Mouse (Mus musculus) heart, adult 18-20 months (tissue): ENCODE measurements at regions not wholly inside any gene's neighbourhood (a gene's known extent, or its start where the extent isn't known, plus 50 kb on each side); places are given as distances from the start of the nearest gene placed in this dataset.

Experiments used
- DNase-seq, 2 experiments: peaks; one replicate each; pipeline ENCODE4 v3.0.0; 2021 to 2022; ENCODE audit warnings: mixed read lengths in 1 of 2

- no peak for DNase-seq
These were observed 130.2 kb upstream of the Fstl4 start for GRCm38 (mm10) chr11:52634189-52634588.

GRCm38 (mm10) chr11:52635716-52636389, 128.6 kb upstream of the Fstl4 start:
- no peak for DNase-seq

GRCm38 (mm10) chr11:52638939-52639338, 125.5 kb upstream of the Fstl4 start:
- DNase-seq, result no peak

GRCm38 (mm10) chr11:52641725-52642338, 122.6 kb upstream of the Fstl4 start:
- DNase-seq, result no peak

- DNase-seq, result no peak
These were observed 120.2 kb upstream of the Fstl4 start for GRCm38 (mm10) chr11:52644081-52644768.

- DNase-seq, result no peak
These were observed 116.1 kb upstream of the Fstl4 start for GRCm38 (mm10) chr11:52648176-52648839.

- no peak for DNase-seq
These were observed 115.5 kb upstream of the Fstl4 start for GRCm38 (mm10) chr11:52648849-52649400.

GRCm38 (mm10) chr11:52654640-52655039, 109.8 kb upstream of the Fstl4 start:
- no peak for DNase-seq

- no peak for DNase-seq
These were observed 108.5 kb upstream of the Fstl4 start for GRCm38 (mm10) chr11:52655720-52656474.

- DNase-seq, result no peak
These were observed 103.2 kb upstream of the Fstl4 start for GRCm38 (mm10) chr11:52661234-52661633.

GRCm38 (mm10) chr11:52661894-52662593, 102.4 kb upstream of the Fstl4 start:
- DNase-seq, result no peak

GRCm38 (mm10) chr11:52665343-52665742, 99.1 kb upstream of the Fstl4 start:
- no peak for DNase-seq

GRCm38 (mm10) chr11:52675022-52675421, 89.4 kb upstream of the Fstl4 start:
- DNase-seq, result no peak

- no peak for DNase-seq
These were observed 86.2 kb upstream of the Fstl4 start for GRCm38 (mm10) chr11:52678259-52678658.

GRCm38 (mm10) chr11:52685436-52685835, 79.0 kb upstream of the Fstl4 start:
- no peak for DNase-seq

GRCm38 (mm10) chr11:52692701-52693100, 71.7 kb upstream of the Fstl4 start:
- DNase-seq, result no peak

- DNase-seq, result no peak
These were observed 62.8 kb upstream of the Fstl4 start for GRCm38 (mm10) chr11:52701682-52702081.

GRCm38 (mm10) chr11:52703391-52703790, 61.0 kb upstream of the Fstl4 start:
- no peak for DNase-seq
